Mouse (Mus musculus) megakaryocyte-erythroid progenitor cell, adult 5 weeks (primary cell): ENCODE data around the gene Dgke. TPM values are rescaled to one million over a fixed set of nuclear protein-coding genes. Genes with fewer than 3 reads are reported as not detected.

Source experiments
- polyA plus RNA-seq: library from polyadenylated mRNA; stranded (reverse); fragments of >175 nt; gene quantifications from 2 replicates; pipeline ENCODE4 v1.2.3, GENCODE M21; 2012

Dgke gene
- polyA plus RNA-seq, result 2.6 and 3.5 TPM in 2 replicates

DNA sequence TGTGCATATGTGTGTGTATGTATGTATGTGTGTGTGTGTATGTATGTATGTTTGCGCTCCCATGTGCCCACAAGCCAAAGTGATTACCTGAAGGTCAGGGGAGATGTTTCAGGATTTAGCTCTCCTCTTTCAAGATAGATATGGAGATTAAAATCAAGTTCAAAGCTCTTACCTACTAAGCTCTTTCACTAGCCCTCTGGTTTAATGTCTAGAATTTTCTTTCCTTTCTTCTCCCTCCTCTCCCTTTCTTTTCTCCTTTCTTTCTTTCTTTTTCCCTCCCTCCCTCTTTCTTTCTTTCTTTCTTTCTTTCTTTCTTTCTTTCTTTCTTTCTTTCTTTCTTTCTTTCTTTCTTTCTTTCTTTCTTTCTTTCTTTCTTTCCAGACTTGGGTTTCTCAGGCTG, at the start of gene Dgke:
TSS of gene Dgke (minus strand) at position 101 of the 400 bp plus-strand sequence.

DNA sequence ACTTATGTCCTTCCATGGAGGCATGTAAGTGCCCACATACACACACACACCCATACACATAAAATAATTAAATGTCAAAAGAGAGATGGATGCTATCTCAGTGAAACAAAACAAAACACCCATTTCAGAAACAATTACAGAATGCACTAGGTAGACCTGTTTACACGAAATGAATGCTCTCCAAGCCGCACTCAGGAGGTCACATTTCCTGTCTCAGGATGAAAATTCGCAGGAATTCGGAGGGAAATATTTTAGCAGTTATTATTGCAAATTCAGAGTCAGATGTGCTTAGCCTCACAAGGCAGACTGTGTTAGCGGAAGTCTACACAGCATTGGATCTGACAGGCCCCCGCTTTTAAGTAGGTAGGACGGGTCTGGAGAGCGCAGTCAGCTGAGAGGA, 6.9 kb upstream of the Dgke start, which contains the start of gene Gm525:
TSS of gene Gm525 (plus strand) at position 301 of the 400 bp plus-strand sequence.

DNA sequence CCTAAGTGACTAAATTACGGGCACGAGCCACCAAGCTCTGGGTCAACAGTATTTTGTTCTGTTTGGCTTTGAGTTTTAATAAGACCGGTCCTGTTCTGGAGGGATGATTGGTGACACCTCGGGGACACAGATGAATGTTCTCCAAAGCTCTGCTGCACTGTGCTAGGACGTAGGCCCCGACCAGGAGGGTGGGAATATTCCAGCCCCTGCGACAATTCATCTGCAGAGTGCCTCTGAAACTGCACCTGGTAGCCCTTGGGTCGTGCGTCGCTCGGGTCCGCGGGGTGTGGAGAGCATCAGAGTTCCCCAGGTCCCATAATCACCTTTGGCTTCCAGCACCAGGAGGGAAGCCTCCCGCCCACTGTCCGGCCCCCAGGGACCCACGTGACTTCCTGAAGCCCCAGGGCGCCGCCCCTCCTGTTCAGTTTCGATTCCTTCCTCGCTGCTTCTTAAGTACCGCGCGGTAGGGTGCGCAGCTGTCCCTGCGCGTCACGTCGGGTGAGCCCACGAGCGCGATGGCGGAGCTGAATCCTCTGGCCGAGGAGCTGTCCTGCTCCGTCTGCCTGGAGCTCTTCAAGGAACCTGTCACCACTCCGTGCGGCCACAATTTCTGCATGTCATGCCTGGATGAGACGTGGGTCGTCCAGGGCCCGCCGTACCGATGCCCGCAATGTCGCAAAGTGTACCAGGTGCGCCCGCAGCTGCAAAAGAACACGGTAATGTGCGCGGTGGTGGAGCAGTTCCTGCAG, 67.5 kb downstream of the Dgke start, which contains the start of gene Trim25:
TSS of gene Trim25 (plus strand) at position 403 of the 749 bp plus-strand sequence.

Other genes starting within 250 kb of the Dgke start
- gene Akap1, start 202.3 kb downstream of the Dgke start, polyA plus RNA-seq, result 12.8 and 14.0 TPM in 2 replicates
- gene Scpep1, start 111.4 kb downstream of the Dgke start, polyA plus RNA-seq, result 4.1 and 5.5 TPM in 2 replicates
- not detected in 2 replicates for gene Elobl, start 99.9 kb downstream of the Dgke start, polyA plus RNA-seq
- gene Coil, start 96.6 kb downstream of the Dgke start, polyA plus RNA-seq, result 10.5 and 10.9 TPM in 2 replicates
- gene Trim25, start 67.5 kb downstream of the Dgke start, polyA plus RNA-seq, result 40.3 and 40.5 TPM in 2 replicates
- gene Gm525, start 7.0 kb upstream of the Dgke start, polyA plus RNA-seq, result 0.14 TPM in 1 of 2 replicates, not detected in the other
- gene Nog, start 235.5 kb upstream of the Dgke start, polyA plus RNA-seq, result 0.03 and 0.04 TPM in 2 replicates